ENCODE assay signal across 22 mouse cellular contexts in genomic region chr9:49665361-49665760, GRCm38 (mm10).
DNase-seq lines count a peak whose midpoint lies in the region; ATAC-seq and TF ChIP-seq lines count a peak whose summit lies in the region.
"Had no signal": no experiment of that assay in that cellular context is flagged by ENCODE, and none has a peak within 500 bp of the region (broad histone marks: within the 10 kb centered on the region; RNA-seq: fewer than 3 reads in every experiment).

No protein-coding gene starts in this region.

- H3K4me1 ChIP-seq in kidney, postnatal 0 days (replicated peaks; ENCODE audit: insufficient read depth, low read length): no peaks in the 10 kb centered on the region
- no peaks in the 10 kb centered on the region for H3K4me1 ChIP-seq in thymus, adult 2 months (replicated peaks; ENCODE audit: control insufficient read depth, insufficient read depth, low read length)
- H3K4me1 ChIP-seq: intestine, embryonic 15.5 days; stomach, embryonic 15.5 days had no signal

- no peak overlapping the region for H3K4me3 ChIP-seq in kidney, postnatal 0 days (replicated peaks; ENCODE audit: low read depth, low read length)
- H3K4me3 ChIP-seq in thymus, adult 2 months (ENCODE audit: control insufficient read depth, insufficient read depth, low read length): no peak overlapping the region
- H3K4me3 ChIP-seq: gastrocnemius, adult 2 months; intestine, embryonic 15.5 days; limb, embryonic 13.5 days; stomach, embryonic 15.5 days had no signal

- H3K4me2 ChIP-seq in kidney, postnatal 0 days (ENCODE audit: low read length): no peak overlapping the region
- H3K4me2 ChIP-seq: intestine, embryonic 15.5 days; limb, embryonic 13.5 days; stomach, embryonic 15.5 days had no signal

- TF ChIP-seq CTCF in kidney, postnatal 0 days (IDR thresholded peaks at IDR 0.05; ENCODE audit: low read depth): no peak
- TF ChIP-seq CTCF in thymus, adult 2 months (IDR thresholded peaks at IDR 0.05; ENCODE audit: borderline replicate concordance, control insufficient read depth, extremely low read depth, insufficient read depth, low read length, poor library complexity): no peak

- DNase-seq in heart, adult 11 months: peak; percentile 49
- DNase-seq in heart, postnatal 36 days: no peak
- DNase-seq in kidney, postnatal 0 days (ENCODE audit: low spot score): peak; percentile 70
- no peak for DNase-seq in kidney, postnatal 25 days
- peak; percentile 3 for DNase-seq in 3T3-L1 (ENCODE audit: low read depth, low spot score)
- DNase-seq in mesoderm, embryonic 11.5 days (ENCODE audit: low read depth, low spot score): peak; percentile 67
- DNase-seq in thymus, adult 2 months: no peak
- no peak for DNase-seq in ovary, postnatal 10 days (ENCODE audit: low spot score)
- DNase-seq: adrenal gland, postnatal 25 days; cerebellum, adult 18-20 months; cerebellum, postnatal 36 days; forebrain, postnatal 0 days; gastrocnemius, adult 2 months; heart, postnatal 14 days; kidney, postnatal 10 days; layer of hippocampus, adult 9-11 months; right cerebral cortex, postnatal 14 days; thymus, postnatal 14 days had no signal

- no peak overlapping the region for H3K9ac ChIP-seq in kidney, postnatal 0 days (ENCODE audit: low read depth, low read length)
- H3K9ac ChIP-seq: forebrain, postnatal 0 days; intestine, embryonic 15.5 days; limb, embryonic 13.5 days; liver, embryonic 14.5 days; stomach, embryonic 15.5 days had no signal

- H3K27ac ChIP-seq in kidney, postnatal 0 days: 0 out of 2 replicates have a peak overlapping the region, but pooled peaks have one; percentile 10
- no peak overlapping the region for H3K27ac ChIP-seq in thymus, adult 2 months (ENCODE audit: control insufficient read depth, insufficient read depth, low read length)
- H3K27ac ChIP-seq: gastrocnemius, adult 2 months; intestine, embryonic 15.5 days; limb, embryonic 13.5 days; liver, embryonic 14.5 days; stomach, embryonic 15.5 days had no signal

- intact Hi-C loops in heart, postnatal 36 days (cut with DNase I): no loop called here

- 19% methylated on average over 5 of the region's 5 CpGs for WGBS in kidney, postnatal 0 days
- 87% methylated on average over 5 of the region's 5 CpGs for WGBS in thymus, adult 2 months

- TF ChIP-seq POLR2A in thymus, adult 2 months (IDR thresholded peaks at IDR 0.05; ENCODE audit: control insufficient read depth, extremely low read depth, insufficient read depth, low read length, poor library complexity): no peak

- no peak for ATAC-seq in kidney, postnatal 0 days (replicated peaks; ENCODE audit: low FRiP score, low read depth)
- ATAC-seq: forebrain, postnatal 0 days; intestine, embryonic 15.5 days had no signal

- no peaks in the 10 kb centered on the region for H3K36me3 ChIP-seq in kidney, postnatal 0 days (ENCODE audit: insufficient read depth, low read length)
- no peaks in the 10 kb centered on the region for H3K36me3 ChIP-seq in thymus, adult 2 months (ENCODE audit: control insufficient read depth, insufficient read depth, low read length)
- H3K36me3 ChIP-seq: intestine, embryonic 15.5 days; limb, embryonic 13.5 days had no signal

- no peaks in the 10 kb centered on the region for H3K27me3 ChIP-seq in kidney, postnatal 0 days (ENCODE audit: insufficient read depth, low read length)
- H3K27me3 ChIP-seq in thymus, adult 2 months (ENCODE audit: control insufficient read depth, insufficient read depth, low read length): no peaks in the 10 kb centered on the region
- H3K27me3 ChIP-seq: intestine, embryonic 15.5 days; limb, embryonic 13.5 days; stomach, embryonic 15.5 days had no signal

- H3K9me3 ChIP-seq in kidney, postnatal 0 days (replicated peaks; ENCODE audit: low read length): no peaks in the 10 kb centered on the region
- H3K9me3 ChIP-seq: intestine, embryonic 15.5 days; limb, embryonic 13.5 days; stomach, embryonic 15.5 days had no signal

Comparison
In these comparisons a context has a peak if more than half of its experiments do, and no peak if none do; other contexts are left out.
1. DNase-seq: peak in heart, adult 11 months (single experiment), kidney, postnatal 0 days (single experiment), 3T3-L1 (single experiment) and mesoderm, embryonic 11.5 days (single experiment); none in heart, postnatal 36 days (0 of 2), kidney, postnatal 25 days (0 of 2), thymus, adult 2 months (single experiment) and ovary, postnatal 10 days (single experiment).